Mouse (Mus musculus): Measurements from ENCODE around the gene Ppp4r1.

GRCm38 (mm10) chr17:65806416-65806815, 24.0 kb downstream of the Ppp4r1 start:
- TF ChIP-seq CTCF (IDR thresholded peaks at IDR 0.05; ENCODE audit: low read depth), result no peak
- TF ChIP-seq EP300 (IDR thresholded peaks at IDR 0.05; ENCODE audit: low read depth), result no peak
